Mouse (Mus musculus) left cerebral cortex, postnatal 25 days (tissue): ENCODE measurements around the gene Gm3486. TPM values are rescaled to one million over a fixed set of nuclear protein-coding genes. Genes with fewer than 3 reads are reported as not detected.
"Not testable (repeated sequence)": the region's sequence is repeated elsewhere in the genome, so short reads cannot be mapped to it uniquely, and the experiment has no call there.

Source experiments
- DNase-seq, 2 experiments: peaks; one replicate each; pipeline ENCODE4 v3.0.0; 2022; ENCODE audit warnings: low spot score in 2 of 2, mixed read lengths in 1 of 2
- intact Hi-C: fragments of 180-260 bp; cut with DNase I; formaldehyde crosslinking; loops from one replicate; pipeline ENCODE4 v1.15.1; 2025
- total RNA-seq, 2 experiments: library from RNA; stranded (reverse); gene quantifications; 2 replicates each; pipeline ENCODE4 v1.2.3; 2021

Gene Gm3486
- not detected for total RNA-seq

DNA sequence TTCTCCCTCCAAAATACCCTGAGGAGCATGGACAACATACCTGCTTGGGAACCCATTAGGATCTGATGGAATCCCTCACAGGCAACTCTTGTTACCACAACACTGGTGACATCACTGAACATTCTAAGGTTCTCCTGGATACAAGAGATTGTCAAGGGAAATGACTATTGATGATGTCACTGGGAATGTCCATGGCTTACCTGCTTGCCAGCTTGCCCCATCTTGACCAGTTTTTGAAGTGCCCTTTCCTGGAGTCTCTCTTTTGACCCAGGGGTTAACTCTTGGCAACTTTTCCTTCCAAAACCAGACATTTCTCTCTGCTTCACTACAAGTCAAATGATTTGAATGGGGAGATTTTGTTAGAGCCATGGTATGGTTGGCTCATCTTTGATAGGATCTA lies at the start of gene Gm3486:
Gene Gm3486, minus strand, starts transcription at position 101 of the 400 bp plus-strand sequence.
- intact Hi-C loops, DNase-seq: not testable (repeated sequence)

DNA sequence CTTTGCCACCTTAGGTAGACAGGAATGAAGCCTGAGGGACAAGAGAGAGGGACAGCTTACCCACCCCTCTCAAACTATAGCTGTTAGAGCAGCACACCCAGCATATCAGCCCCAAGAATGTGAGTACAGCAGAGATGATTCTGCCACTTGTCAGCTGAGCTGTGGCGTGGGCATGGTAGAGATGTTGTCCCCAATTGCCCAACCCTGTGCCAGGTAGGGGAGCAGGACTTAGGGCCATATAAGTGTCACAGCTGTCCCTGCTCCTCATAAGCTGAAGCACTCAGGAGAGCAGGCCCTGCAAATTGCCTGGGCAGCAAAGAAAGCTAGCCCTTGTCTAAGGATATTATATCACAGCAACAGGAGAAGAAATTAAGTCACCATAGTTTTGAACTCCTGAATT lies 35.4 kb upstream of the Gm3486 start:
- DNase-seq, intact Hi-C loops: not testable (repeated sequence)

DNA sequence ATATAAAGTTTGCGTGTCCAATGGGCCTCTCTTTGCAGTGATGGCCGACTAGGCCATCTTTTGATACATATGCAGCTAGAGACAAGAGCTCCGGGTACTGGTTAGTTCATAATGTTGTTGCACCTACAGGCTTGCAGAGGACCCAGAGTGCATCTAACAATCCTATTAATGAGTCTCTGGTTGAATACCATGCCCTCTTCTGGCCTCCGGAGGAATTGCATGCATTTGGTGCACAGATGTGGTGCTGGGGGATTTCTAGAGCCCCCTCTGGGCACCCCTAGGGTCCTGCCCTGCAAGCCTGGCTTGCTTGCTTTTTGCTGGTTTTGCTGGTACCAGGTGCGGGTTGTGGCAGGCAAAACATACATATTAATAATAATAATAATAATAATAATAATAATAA lies 31.4 kb upstream of the Gm3486 start:
- intact Hi-C loops: not testable (repeated sequence)

DNA sequence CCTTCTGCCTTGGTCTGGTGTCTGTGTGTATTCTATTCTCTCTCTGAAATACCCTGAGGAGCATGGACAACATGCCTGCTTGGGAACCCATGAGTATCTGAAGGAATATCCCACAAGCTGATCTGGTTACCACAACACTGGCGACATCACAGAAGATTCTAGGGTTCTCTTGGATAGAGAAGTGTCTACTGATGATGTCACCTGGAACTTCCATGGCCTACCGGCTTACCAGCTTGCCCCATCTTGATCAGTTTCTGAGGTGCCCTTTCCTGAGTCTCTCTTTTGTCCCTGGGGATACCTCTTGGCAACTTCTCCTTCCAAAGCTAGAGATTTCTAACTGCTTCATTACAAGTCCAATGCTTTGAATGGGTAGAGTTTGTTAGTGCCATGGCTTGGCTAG lies 35.9 kb downstream of the Gm3486 start, which contains the start of gene Gm7954:
Gene Gm7954, minus strand, starts transcription at position 101 of the 400 bp plus-strand sequence.
- not testable (repeated sequence) for DNase-seq

More for the DNA sequence above, 31.4 kb upstream of the Gm3486 start:
- not testable (repeated sequence) for DNase-seq

More for the DNA sequence above, 35.9 kb downstream of the Gm3486 start, which contains the start of gene Gm7954:
- intact Hi-C loops: not testable (repeated sequence)

Other genes with a start within 250 kb of the Gm3486 start
- gene Gm2832, start 210.7 kb downstream of the Gm3486 start, total RNA-seq: under 1 TPM; 0.23 to 0.73 TPM
- gene Gm5798, start 140.9 kb downstream of the Gm3486 start, total RNA-seq: not detected
- gene Gm7945, start 103.1 kb downstream of the Gm3486 start, total RNA-seq: not detected
- gene Gm6482, start 81.2 kb downstream of the Gm3486 start, total RNA-seq: not detected
- not detected for gene Gm7954, start 36.0 kb downstream of the Gm3486 start, total RNA-seq
- gene Gm7970, start 66.1 kb upstream of the Gm3486 start, total RNA-seq: not detected
- under 1 TPM; 0.37 to 0.94 TPM for gene 1700049E17Rik2, start 83.7 kb upstream of the Gm3486 start, total RNA-seq
- not detected for gene Gm3072, start 135.1 kb upstream of the Gm3486 start, total RNA-seq
- not detected for gene Gm3676, start 157.0 kb upstream of the Gm3486 start, total RNA-seq
- gene Gm8068, start 212.4 kb upstream of the Gm3486 start, total RNA-seq: not detected